Mouse (Mus musculus) spleen, postnatal 4 days (tissue): Measurements from ENCODE around the gene Ly6g6f.

ENCODE experiments used
- DNase-seq, 2 experiments: peaks; one replicate each; pipeline ENCODE4 v3.0.0; 2022; ENCODE audit warnings: low spot score in 2 of 2

Ly6g6f gene

GRCm38 (mm10) chr17:35077786-35078233 lies 7.6 kb downstream of the Ly6g6f start, which contains the start of gene Ly6g6d:
TSS of gene Ly6g6d (minus strand) at chr17:35078065.
- no peak for DNase-seq

GRCm38 (mm10) chr17:35077285-35077684 lies 8.1 kb downstream of the Ly6g6f start:
- DNase-seq: no peak

GRCm38 (mm10) chr17:35076507-35077176 lies 8.8 kb downstream of the Ly6g6f start, which contains the start of gene Ly6g6e:
TSS of gene Ly6g6e (plus strand) at chr17:35076902.
- DNase-seq: no peak

GRCm38 (mm10) chr17:35074097-35074496 lies 11.3 kb downstream of the Ly6g6f start:
- no peak for DNase-seq

GRCm38 (mm10) chr17:35071454-35071853 lies 14.0 kb downstream of the Ly6g6f start:
- no peak for DNase-seq

GRCm38 (mm10) chr17:35070556-35071229 lies 14.7 kb downstream of the Ly6g6f start:
- no peak for DNase-seq

- no peak for DNase-seq
Measured at GRCm38 (mm10) chr17:35068213-35068914, 17.0 kb downstream of the Ly6g6f start.

GRCm38 (mm10) chr17:35066084-35066483 lies 19.3 kb downstream of the Ly6g6f start, which contains the start of gene Mpig6b:
TSS of gene Mpig6b (minus strand) at chr17:35066184.
- no peak for DNase-seq

GRCm38 (mm10) chr17:35064951-35065947 lies 20.2 kb downstream of the Ly6g6f start, which contains the start of gene Ly6g6c:
TSS of gene Ly6g6c (plus strand) at chr17:35065388.
- DNase-seq: peak in 1 of 2 experiments; percentile 37

GRCm38 (mm10) chr17:35064378-35064877 lies 21.0 kb downstream of the Ly6g6f start:
- DNase-seq: no peak

GRCm38 (mm10) chr17:35063466-35063865 lies 21.9 kb downstream of the Ly6g6f start:
- DNase-seq: no peak

- DNase-seq: no peak
Measured at GRCm38 (mm10) chr17:35061299-35061698, 24.1 kb downstream of the Ly6g6f start.

- peak; percentile 54 to 70 for DNase-seq
Measured at GRCm38 (mm10) chr17:35060737-35061297, 24.6 kb downstream of the Ly6g6f start.

GRCm38 (mm10) chr17:35060071-35060470 lies 25.3 kb downstream of the Ly6g6f start:
- no peak for DNase-seq

- DNase-seq: peak; percentile 88 to 95
Measured at GRCm38 (mm10) chr17:35058911-35059892, 26.2 kb downstream of the Ly6g6f start, which contains the start of gene Ddah2. TSS of gene Ddah2 (plus strand) at chr17:35059035.

GRCm38 (mm10) chr17:35058316-35058715 lies 27.1 kb downstream of the Ly6g6f start:
- no peak for DNase-seq

- no peak for DNase-seq
Measured at GRCm38 (mm10) chr17:35057090-35057489, 28.3 kb downstream of the Ly6g6f start.

- no peak for DNase-seq
Measured at GRCm38 (mm10) chr17:35055691-35056495, 29.5 kb downstream of the Ly6g6f start.
